Mouse (Mus musculus) left cerebral cortex, adult 2 months (tissue): Measurements from ENCODE around the gene Gm8773. TPM values are rescaled to one million over a fixed set of nuclear protein-coding genes. Genes with fewer than 3 reads are reported as not detected.

Experiments
- DNase-seq, 2 experiments: peaks; one replicate each; pipeline ENCODE4 v3.0.0; 2021 to 2022; ENCODE audit warnings: low spot score in 2 of 2, mixed read lengths in 1 of 2; ENCODE audit errors: extremely low spot score in 1 of 2
- H3K27ac ChIP-seq: fragments of 200-600 bp; 2 replicates; pipeline ENCODE4 v1.8.1; 2022
- H3K4me3 ChIP-seq: fragments of 200-600 bp; 2 replicates; pipeline ENCODE4 v1.8.1; 2022
- CTCF ChIP-seq: fragments of 200-600 bp; IDR thresholded peaks from 2 replicates; pipeline ENCODE4 v1.8.1; 2022; ENCODE audit warnings: antibody characterized with exemption, mild to moderate bottlenecking, moderate library complexity
- intact Hi-C: fragments of 180-260 bp; cut with DNase I; formaldehyde crosslinking; loops from one replicate; pipeline ENCODE4 v1.15.1; 2025
- total RNA-seq, 2 experiments: library from RNA; stranded (reverse); gene quantifications; 2 replicates each; pipeline ENCODE4 v1.2.3; 2021

Gene Gm8773
- total RNA-seq, 2 experiments from 2014 or later: not detected

- Histone ChIP-seq H3K4me3 (no peak overlapping the region), H3K27ac (no peak overlapping the region)
- DNase-seq: no peak
- intact Hi-C loops: no loop called here
- TF ChIP-seq CTCF: no peak
Observed at GRCm38 (mm10) chr5:5610540-5610939, 36.9 kb downstream of the Gm8773 start.

GRCm38 (mm10) chr5:5618329-5618728, 44.7 kb downstream of the Gm8773 start:
- no peak overlapping the region for H3K27ac ChIP-seq
- no peak for DNase-seq
- TF ChIP-seq CTCF: no peak
- no peak overlapping the region for H3K4me3 ChIP-seq
- intact Hi-C loops: no loop called here

DNA sequence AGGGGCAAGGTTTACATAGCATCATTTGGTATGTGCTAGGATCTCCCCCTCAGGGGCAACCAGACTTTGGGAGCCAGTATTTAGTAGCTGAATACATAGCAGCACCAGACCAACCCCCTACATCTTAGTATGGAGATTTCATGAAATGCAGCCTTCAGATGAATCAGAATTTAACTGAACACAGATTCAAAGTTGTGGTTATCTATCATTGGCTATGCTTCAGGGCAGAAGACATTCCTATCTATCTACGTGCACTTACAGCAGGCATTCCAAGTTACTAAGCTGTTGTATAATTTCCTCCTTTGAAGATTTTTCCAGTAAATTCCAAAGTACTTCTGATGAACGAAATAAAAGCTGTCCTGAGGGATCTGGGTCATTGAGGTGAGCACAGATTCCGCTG, 51.9 kb downstream of the Gm8773 start:
- no peak overlapping the region for H3K27ac ChIP-seq
- DNase-seq: no peak
- H3K4me3 ChIP-seq: no peak overlapping the region
- intact Hi-C loops: no loop called here
- no peak for TF ChIP-seq CTCF

Other genes starting within 250 kb of the Gm8773 start
- gene Cdk14, start 153.5 kb upstream of the Gm8773 start, total RNA-seq: 100 to 1,000 TPM; 199 to 207 TPM
- gene 1700015F17Rik, start 94.7 kb upstream of the Gm8773 start, total RNA-seq: under 1 TPM in 1 of 2 experiments, not detected in 1; 0.70 TPM
- gene Cldn12, start 58.8 kb upstream of the Gm8773 start, total RNA-seq: 10 to 100 TPM; 40.5 to 45.1 TPM
- 10 to 100 TPM; 10.8 to 12.0 TPM for gene Gtpbp10, start 14.3 kb upstream of the Gm8773 start, total RNA-seq
- 10 to 100 TPM; 21.5 to 28.2 TPM for gene Cfap69, start 90.4 kb downstream of the Gm8773 start, total RNA-seq
- 1 to 10 TPM; 8.1 to 9.5 TPM for gene Steap2, start 120.8 kb downstream of the Gm8773 start, total RNA-seq
- gene Steap1, start 175.5 kb downstream of the Gm8773 start, total RNA-seq: under 1 TPM in 1 of 2 experiments, not detected in 1; 0.48 TPM